Mouse (Mus musculus): Measurements from ENCODE around the gene Rnf130.
"Not testable (repeated sequence)": the region's sequence is repeated elsewhere in the genome, so short reads cannot be mapped to it uniquely, and the experiment has no call there.

Rnf130 gene

DNA sequence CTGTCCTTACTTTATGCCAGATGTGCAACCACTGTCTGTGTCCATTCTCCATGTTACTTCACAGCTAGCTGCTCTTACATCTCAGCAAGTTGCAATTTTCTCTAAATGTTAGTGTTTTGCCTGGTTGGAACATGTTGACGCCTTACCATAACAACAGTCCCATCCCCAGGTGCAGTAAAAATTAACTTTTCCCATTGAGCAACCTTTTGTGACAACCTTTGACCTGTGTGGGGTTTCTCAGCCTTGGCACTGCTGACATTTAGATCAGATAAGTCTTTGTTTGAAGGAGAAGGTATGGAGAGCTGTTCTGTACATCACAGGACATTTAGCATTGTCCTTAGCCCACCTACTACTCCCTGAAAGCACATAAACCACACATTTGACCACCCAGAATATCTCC is 64.7 kb downstream of the Rnf130 start:
- DNase-seq, result no peak

DNA sequence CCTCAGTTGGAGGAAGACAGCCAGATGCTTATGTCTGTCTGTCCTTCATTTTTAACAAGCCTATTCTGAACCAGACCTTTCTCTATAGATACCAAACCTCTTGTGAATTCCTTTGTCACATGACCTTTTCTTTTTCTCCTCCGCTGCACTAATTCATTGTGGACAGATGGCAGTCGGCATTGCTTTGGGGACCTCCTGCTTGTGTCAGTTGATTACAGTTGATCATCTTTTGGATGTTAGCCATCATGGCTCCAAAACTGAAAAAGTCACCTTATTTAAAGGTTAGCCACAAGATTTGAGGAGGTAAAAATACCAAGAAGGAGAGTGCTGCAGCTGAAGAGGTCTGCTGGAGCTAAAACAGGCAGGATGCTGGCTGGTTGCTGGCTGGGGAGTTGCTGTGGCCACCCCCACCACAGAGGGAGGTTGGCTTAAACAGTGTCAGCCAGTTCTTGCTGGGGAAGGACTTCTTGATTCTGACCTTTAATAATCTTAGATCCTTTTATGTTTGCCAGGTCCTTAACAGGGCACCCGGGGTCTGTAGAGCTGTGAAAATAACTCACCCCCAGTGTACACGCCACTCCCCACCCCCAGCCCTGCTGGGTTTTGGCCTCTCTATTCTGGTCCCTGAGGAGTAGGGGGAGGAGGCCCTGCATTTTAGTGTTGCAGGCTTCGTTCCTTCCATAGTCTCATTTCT is 66.0 kb downstream of the Rnf130 start:
- peak; percentile 76 to 85 for DNase-seq

DNA sequence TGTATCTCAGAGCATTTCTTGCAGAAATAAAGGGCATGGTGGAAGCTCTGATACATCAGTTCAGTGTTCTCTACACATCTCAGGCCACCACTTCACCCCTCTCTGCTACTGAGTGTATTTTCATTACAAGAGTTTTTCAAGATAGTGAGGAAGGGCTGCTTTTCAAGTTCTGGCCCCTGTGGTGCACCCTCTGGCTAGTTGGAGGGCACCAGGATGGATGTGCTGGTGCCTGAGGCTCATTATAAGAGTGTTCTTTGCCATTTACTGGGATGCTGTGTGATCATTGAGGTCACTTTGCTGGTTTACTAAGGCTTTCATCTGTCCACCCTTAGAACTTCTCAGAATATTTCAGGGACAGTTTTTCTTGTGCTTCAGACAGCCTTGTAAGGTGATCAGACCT is 66.5 kb downstream of the Rnf130 start:
- no peak for DNase-seq

GRCm38 (mm10) chr11:50095661-50096060 is 70.5 kb downstream of the Rnf130 start:
- no peak for DNase-seq

DNA sequence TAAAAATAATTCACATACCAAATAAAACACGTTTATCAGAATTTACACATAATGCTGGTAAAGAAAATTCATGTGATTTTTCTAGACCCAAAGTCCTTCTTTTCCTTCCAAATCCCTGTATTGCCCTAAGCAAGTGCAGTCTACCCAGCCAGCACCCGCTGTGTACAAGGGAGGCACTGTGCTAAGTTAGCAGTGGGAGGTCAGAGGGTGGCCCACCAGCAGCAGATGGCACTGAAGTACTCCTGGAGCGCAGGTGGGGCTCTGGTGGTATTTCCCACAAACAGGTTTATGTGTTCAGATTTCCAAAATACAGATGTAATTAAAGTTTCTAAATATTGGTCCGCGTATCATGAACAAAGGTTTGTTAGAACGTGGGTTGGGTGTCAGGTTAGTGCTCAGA is 71.9 kb downstream of the Rnf130 start:
- DNase-seq, result peak; percentile 67 to 70

GRCm38 (mm10) chr11:50098961-50099481 is 73.9 kb downstream of the Rnf130 start:
- DNase-seq, result no peak

DNA sequence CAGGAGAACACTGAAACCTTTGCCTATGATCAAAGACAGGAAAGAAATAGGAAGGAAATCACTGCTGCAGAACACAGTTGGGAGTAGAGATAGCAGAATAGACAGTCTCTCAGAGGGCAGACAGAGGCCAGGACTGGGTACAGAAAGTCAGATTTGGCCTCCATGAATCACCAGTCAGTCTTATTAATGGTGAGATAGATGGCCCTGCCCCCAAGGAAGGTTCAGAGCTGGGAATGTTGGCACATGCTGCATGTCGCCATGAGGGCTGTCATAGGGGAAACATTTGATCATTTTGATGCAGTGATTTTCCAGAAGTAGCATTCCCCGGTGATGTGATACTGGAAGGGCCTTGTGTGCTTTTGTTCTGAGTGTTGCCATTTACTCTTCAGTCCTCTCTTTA is 74.5 kb downstream of the Rnf130 start:
- peak in 1 of 2 experiments; percentile 33 for DNase-seq

DNA sequence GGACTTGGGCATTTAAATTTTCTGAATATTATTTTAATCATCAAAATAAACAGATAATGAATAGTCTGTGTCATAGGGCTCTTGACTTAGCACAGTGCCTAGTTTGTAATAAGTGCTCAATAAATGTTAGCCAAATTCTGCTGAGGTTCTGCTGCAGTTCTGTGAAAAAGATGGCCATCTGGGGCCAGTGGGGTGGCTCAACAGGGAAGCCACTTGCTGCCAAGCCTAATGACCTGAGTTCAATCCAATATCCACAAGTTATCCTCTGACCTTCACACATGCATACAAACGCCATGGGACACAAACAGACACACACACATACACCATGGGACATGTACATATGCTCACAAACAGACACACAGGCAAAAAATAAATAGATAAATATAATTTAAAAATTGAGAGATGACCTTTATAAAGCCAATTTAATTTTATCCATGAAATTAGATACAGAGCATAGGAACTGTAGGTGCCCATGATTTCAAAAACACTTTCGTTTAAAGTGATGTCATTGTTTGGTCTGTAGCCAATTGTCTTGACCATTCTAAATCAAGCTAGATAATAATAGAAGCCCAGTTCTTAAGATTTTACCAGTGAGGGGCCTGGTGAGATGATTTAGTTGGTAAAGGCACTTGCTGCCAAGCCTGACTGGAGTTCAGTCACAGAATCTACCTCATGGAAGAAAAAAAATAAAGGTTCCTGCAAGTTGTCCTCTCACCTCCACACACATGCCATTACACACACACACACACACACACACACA is 75.6 kb downstream of the Rnf130 start:
- DNase-seq, result peak; percentile 86 to 91

GRCm38 (mm10) chr11:50101962-50102361 is 76.8 kb downstream of the Rnf130 start:
- DNase-seq, result not testable (repeated sequence)

GRCm38 (mm10) chr11:50104016-50104415 is 78.9 kb downstream of the Rnf130 start:
- DNase-seq, result no peak

DNA sequence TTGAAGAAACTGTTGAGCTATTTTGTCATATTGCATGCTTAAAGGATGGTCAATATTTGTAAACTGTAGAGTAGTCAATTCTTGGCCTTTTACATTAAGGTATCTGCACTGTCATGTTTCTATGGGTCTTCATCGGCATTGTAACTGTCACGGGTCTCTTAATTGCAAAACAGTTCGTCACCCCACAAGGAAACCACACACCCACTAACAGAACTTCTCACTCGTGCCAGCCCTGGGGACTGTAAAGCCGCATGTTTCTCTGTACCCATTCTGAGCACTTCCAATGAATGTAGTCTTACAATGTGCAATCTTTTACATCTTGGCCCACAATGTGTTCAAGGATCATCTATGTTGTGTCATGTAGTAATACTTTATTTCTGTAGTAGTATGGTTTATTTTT is 80.1 kb downstream of the Rnf130 start:
- DNase-seq, result no peak

DNA sequence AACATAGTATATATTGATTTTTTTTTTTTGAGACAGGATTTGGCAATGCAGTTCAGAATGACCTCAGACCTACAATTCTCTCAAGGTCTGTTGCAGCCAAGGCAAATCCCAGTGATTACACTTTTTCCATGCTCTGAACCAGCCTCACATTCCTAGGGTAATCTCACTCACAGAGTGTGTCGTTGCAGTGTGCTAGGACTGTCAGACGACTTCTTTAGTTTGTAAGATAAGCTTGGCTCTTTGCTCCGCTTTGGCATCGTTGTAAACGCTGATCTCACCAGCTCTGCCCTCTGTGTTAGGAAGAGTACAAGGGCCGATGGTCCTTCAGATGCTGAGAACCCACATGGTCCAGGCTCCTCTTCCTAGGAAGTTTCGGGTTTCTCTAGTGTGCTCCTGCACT is 80.9 kb downstream of the Rnf130 start:
- DNase-seq, result no peak

GRCm38 (mm10) chr11:50108823-50109244 is 83.7 kb downstream of the Rnf130 start:
- no peak for DNase-seq

DNA sequence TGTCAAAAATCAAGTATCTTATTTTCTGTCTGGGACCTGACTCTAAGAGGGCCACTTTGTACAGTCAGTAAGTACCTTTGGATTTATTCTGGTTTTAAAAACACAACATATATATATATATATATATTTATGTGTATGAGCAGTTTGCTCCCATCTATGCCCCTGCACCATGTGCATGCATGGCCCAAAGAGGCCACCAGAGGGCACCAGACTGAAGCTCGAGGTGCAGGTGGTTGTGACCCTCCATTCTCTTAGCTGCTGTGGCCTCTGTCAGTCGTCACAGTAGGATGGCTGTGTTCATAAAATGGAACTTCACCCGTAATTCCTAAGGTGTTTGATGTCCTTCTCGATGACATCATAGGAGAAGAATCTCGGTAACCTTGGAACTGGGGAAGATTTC is 89.2 kb downstream of the Rnf130 start:
- DNase-seq, result peak; percentile 71 to 74

- peak; percentile 60 to 65 for DNase-seq
Measured at GRCm38 (mm10) chr11:50122631-50123081, 97.5 kb downstream of the Rnf130 start.

DNA sequence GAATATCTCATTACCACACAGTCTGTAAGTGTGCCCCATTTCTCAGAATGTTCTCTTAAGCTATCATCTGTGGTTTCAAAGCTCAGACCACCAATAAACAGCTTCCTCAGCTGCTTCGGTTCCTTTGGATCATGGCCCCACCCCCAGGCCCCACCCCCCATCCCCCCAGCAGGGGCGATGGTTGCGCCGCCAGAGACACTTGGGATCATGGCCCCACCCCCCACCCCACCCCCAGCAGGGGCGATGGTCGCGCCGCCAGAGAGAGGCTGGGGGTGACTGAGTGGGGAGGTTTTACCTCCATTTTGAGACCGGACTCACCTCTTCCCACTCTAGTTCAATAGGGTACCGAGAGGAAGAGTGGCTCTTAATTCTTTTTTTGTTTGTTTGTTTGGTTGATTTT is 102.6 kb downstream of the Rnf130 start:
- no peak for DNase-seq

GRCm38 (mm10) chr11:50130811-50131766 is 105.9 kb downstream of the Rnf130 start, which contains the start of gene Tbc1d9b:
TSS of gene Tbc1d9b (plus strand) at chr11:50131396.
- peak; percentile 89 to 95 for DNase-seq

DNA sequence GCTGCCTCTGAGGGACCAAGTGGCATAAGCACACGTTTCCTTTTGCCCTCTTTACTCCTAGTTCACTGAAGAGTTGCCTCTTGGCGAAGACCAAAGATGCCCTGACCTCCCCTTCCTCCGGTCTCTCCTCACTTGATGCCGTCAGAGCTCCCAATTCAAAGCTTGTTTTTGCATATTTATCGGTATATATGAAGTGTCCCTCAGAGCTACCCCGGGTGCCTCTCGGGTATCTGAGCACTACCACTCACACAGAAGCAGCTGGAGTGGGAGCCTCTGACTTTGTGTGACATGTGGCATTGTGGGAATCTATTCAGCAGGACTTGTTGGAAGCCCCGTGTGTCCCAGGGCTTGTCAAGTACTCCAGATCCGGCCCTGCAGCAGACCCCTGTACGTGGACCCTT is 106.7 kb downstream of the Rnf130 start:
- peak in 1 of 2 experiments; percentile 44 for DNase-seq

DNA sequence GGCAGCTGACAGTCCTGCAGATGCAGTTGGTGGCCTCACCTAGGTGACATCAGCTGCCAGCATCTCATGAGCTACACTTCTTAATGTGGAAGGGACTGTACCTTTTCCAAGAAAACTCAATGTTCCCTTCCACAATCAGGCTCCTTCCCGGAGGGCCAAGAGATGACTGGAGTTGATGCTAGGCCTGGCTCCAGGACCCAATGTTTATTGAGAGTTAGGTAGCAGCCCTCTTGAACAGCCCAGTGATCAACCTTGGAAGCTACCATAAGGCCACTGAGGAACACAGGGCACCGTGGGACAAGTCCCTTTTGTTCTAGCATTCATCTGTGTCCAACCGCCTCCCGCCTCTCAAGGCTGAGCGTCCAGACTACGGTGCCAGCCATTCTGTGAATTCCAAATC is 107.1 kb downstream of the Rnf130 start:
- DNase-seq, result peak in 1 of 2 experiments; percentile 31

DNA sequence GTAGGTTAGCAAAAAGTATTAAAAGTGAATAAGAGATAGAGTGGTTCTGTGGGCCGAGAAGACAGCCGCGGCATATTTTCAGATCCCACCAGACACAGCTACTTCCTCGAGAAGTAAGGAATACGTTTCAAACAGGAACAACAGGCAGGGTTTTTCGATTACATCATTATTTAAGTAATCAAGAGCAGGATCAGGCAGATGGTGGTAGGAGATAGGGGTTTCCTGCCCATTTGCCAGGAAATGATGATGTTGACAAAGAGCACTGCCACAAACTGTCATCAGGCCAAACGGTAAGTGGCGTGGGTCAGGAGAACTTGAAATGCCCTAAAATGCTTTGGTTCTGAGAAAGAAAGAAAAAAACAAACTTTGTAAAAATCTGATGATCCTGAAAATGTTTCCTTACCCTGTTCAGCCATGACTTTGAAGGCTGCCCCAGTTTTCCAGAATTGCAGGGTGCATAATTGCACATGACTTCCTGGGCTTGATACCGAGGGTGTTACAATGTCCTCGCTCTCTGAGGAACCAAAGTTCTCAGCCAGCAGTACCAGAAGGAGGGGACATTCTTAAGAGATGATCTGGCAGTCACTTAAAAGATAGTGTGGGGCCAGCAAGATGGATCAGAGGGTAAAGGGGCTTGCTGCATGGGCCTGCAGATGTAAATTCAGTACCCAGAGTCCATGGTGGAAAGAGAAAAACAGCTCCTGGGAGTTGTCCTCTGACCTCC is 109.2 kb downstream of the Rnf130 start:
- DNase-seq, result no peak

DNA sequence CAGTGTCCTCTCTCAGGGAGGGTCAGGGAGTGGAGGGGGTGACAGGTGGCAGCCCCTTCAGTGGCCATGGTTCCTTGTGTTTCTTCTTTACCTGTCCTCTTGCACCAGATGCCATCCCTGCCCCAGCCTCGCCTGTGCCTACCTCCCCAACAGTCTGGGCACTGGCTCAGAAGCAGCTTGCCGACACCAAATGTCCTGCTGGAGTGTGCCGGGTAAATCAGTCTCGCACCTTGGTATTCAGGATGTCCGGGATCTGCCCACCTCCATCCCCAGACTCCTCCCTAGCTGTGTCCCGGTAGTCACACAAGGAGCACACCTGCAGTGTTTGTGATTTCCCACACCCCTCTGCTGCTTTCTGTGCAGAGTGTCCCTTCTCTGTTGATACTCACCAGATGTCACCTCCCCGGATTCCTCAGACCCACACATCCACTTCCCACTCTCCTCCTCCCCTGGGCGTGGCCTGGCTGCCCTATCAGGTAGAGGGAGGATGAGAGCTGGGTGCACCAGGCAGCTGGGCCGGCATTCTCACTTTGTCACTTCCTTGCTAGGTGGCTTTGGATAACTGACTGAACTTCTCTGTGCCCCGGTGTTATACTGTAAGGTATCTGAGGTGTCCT is 113.2 kb downstream of the Rnf130 start:
- DNase-seq, result peak; percentile 54 to 67

- no peak for DNase-seq
Measured at GRCm38 (mm10) chr11:50139571-50139970, 114.4 kb downstream of the Rnf130 start.
